Mouse (Mus musculus) adrenal gland, postnatal 0 days (tissue): ENCODE data around the gene Gimap3. TPM values are rescaled to one million over a fixed set of nuclear protein-coding genes. Genes with fewer than 3 reads are reported as not detected.

ENCODE experiments used
- polyA plus RNA-seq: library from polyadenylated mRNA; unstranded; fragments of >200 nt; fragmentation: Nextera tagmentation; extraction: Ambion mirVana; gene quantifications from 2 replicates; pipeline ENCODE4 v1.2.1, GENCODE M21; 2015

The Gimap3 gene
- 0.22 and 0.25 TPM in 2 replicates for polyA plus RNA-seq

GRCm38 (mm10) chr6:48770696-48771095 lies at the start of gene Gimap3:
Gene Gimap3 (minus strand): TSS chr6:48770851.

GRCm38 (mm10) chr6:48745959-48746889 lies 24.4 kb downstream of the Gimap3 start, which contains the start of gene Gimap5:
Gene Gimap5 (plus strand): TSS chr6:48746197.

DNA sequence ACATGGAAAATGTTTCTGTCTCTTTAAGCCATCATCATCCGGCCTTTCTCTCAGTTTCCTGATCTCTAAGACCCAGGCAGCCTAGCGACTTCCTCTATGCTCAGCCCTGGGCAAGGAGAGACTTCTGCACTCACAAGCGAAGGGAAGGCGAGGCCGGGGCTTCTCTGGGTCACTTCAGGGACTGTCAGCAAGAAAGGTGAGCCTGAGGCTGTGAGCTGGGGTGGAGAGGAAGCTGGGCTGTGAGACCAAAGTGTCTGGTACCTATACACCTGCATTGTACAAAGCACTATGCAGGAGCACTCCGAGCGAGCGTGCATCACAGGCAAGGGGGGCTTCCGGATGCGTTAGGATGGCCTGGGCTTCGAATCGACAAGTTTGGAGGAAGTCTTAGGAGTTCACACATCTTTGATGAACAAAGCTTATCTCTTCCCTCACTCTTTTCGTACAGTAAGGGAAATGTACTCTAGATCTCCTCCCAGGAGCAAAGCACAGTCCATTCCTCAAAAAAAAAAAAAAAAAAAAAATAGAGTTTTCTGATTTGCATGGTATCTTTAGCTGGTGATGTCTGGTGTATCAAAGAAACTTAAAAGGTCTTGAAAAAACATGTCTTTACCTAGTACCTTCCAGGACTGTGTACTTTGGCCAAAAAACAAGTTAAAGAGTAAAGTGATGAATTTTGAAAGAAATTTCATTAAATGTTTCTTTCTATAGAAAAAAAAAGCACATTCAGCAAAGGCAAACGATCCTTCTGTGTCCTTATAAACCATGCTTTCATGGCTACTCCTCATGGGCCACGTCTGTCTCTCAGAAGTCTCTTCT lies 31.5 kb downstream of the Gimap3 start, which contains the start of gene Gimap1:
Gene Gimap1, plus strand, starts transcription at position 94 of the 819 bp plus-strand sequence.

DNA sequence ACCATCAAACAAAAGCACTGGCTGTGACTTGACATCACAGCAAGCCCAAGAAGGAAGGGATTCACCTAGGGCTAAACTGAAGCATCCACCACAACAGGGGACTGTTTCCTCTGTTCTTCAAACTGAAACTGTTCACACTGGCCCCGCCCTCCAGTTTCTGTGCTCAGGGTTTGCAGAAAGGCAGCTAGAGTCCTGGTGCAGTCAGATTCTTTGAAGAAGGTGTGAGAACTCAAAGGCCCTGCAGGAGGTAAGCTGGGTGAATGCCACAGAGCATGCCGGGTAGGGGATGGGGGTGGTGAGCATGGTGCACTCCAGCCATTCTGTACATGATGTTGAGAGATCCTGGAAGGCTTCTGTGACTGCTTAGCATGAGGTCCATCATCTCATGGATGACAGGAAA lies 52.2 kb downstream of the Gimap3 start, which contains the start of the genes Gm28053 and Gimap7:
Gene Gm28053, plus strand, starts transcription at position 153 of the 400 bp plus-strand sequence.
Gene Gimap7, plus strand, starts transcription at position 167 of the 400 bp plus-strand sequence.

Other genes with a start within 250 kb of the Gimap3 start
- gene Atp6v0e2, start 233.2 kb downstream of the Gimap3 start, polyA plus RNA-seq = 53.0 and 62.1 TPM in 2 replicates
- gene Lrrc61, start 216.1 kb downstream of the Gimap3 start, polyA plus RNA-seq = 11.8 and 14.2 TPM in 2 replicates
- 191 and 298 TPM in 2 replicates for gene Rarres2, start 198.1 kb downstream of the Gimap3 start, polyA plus RNA-seq
- gene Gm45021, start 181.2 kb downstream of the Gimap3 start, polyA plus RNA-seq = not detected in 2 replicates
- 20.6 and 28.3 TPM in 2 replicates for gene Repin1, start 177.0 kb downstream of the Gimap3 start, polyA plus RNA-seq
- gene Gm44965, start 176.9 kb downstream of the Gimap3 start, polyA plus RNA-seq = not detected in 2 replicates
- 6.9 and 7.2 TPM in 2 replicates for gene Zfp775, start 168.8 kb downstream of the Gimap3 start, polyA plus RNA-seq
- 2.1 and 2.7 TPM in 2 replicates for gene AI854703, start 144.1 kb downstream of the Gimap3 start, polyA plus RNA-seq
- 2.0 and 3.5 TPM in 2 replicates for gene Gimap8, start 123.6 kb downstream of the Gimap3 start, polyA plus RNA-seq
- gene Gimap9, start 94.7 kb downstream of the Gimap3 start, polyA plus RNA-seq = 9.4 and 9.8 TPM in 2 replicates
- gene Gimap4, start 86.3 kb downstream of the Gimap3 start, polyA plus RNA-seq = 40.4 and 54.9 TPM in 2 replicates
- 57.0 and 58.1 TPM in 2 replicates for gene Gimap6, start 62.6 kb downstream of the Gimap3 start, polyA plus RNA-seq
- 0.95 TPM in 1 of 2 replicates, not detected in the other for gene Gm28053, start 52.2 kb downstream of the Gimap3 start, polyA plus RNA-seq
- 0.23 TPM in 1 of 2 replicates, not detected in the other for gene Gimap7, start 52.2 kb downstream of the Gimap3 start, polyA plus RNA-seq
- 7.9 and 12.5 TPM in 2 replicates for gene Gimap1, start 31.8 kb downstream of the Gimap3 start, polyA plus RNA-seq
- gene Gimap5, start 24.7 kb downstream of the Gimap3 start, polyA plus RNA-seq = 28.6 and 28.9 TPM in 2 replicates
- gene Tmem176a, start 70.1 kb upstream of the Gimap3 start, polyA plus RNA-seq = 155 and 175 TPM in 2 replicates
- 390 and 420 TPM in 2 replicates for gene Tmem176b, start 70.6 kb upstream of the Gimap3 start, polyA plus RNA-seq
- gene Aoc1, start 102.0 kb upstream of the Gimap3 start, polyA plus RNA-seq = 0.20 and 0.29 TPM in 2 replicates
- gene 1600015I10Rik, start 159.0 kb upstream of the Gimap3 start, polyA plus RNA-seq = not detected in 2 replicates
- gene Doxl2, start 204.1 kb upstream of the Gimap3 start, polyA plus RNA-seq = 0.20 and 0.33 TPM in 2 replicates
- 0.27 and 0.95 TPM in 2 replicates for gene Svs1, start 216.0 kb upstream of the Gimap3 start, polyA plus RNA-seq